Mouse (Mus musculus) kidney, adult 18-20 months (tissue): ENCODE results near the gene Traf2.
"Not testable (repeated sequence)": the region's sequence is repeated elsewhere in the genome, so short reads cannot be mapped to it uniquely, and the experiment has no call there.

ENCODE experiments used
- DNase-seq: peaks from one replicate; pipeline ENCODE4 v3.0.0; 2021

Gene Traf2

GRCm38 (mm10) chr2:25575432-25576027 lies 28.8 kb upstream of the Traf2 start:
- DNase-seq = peak; percentile 28

GRCm38 (mm10) chr2:25574579-25575431 lies 28.1 kb upstream of the Traf2 start, which contains the start of the genes Mamdc4 and Phpt1:
Gene Mamdc4, minus strand, starts transcription at chr2:25574845.
Gene Phpt1, minus strand, starts transcription at chr2:25575224.
- peak; percentile 99 for DNase-seq

- DNase-seq = no peak
These were observed 27.4 kb upstream of the Traf2 start for GRCm38 (mm10) chr2:25574136-25574535.

GRCm38 (mm10) chr2:25573068-25573467 lies 26.3 kb upstream of the Traf2 start:
- no peak for DNase-seq

GRCm38 (mm10) chr2:25571221-25571620 lies 24.5 kb upstream of the Traf2 start:
- DNase-seq = no peak

GRCm38 (mm10) chr2:25569323-25569722 lies 22.6 kb upstream of the Traf2 start:
- DNase-seq = no peak

- no peak for DNase-seq
These were observed 21.8 kb upstream of the Traf2 start for GRCm38 (mm10) chr2:25568473-25569019.

GRCm38 (mm10) chr2:25566558-25566957 lies 19.8 kb upstream of the Traf2 start:
- DNase-seq = no peak

- DNase-seq = no peak
These were observed 19.0 kb upstream of the Traf2 start for GRCm38 (mm10) chr2:25565741-25566140.

GRCm38 (mm10) chr2:25561946-25562345 lies 15.2 kb upstream of the Traf2 start:
- no peak for DNase-seq

- DNase-seq = no peak
These were observed 13.8 kb upstream of the Traf2 start for GRCm38 (mm10) chr2:25560551-25560950.

GRCm38 (mm10) chr2:25558774-25559173 lies 12.0 kb upstream of the Traf2 start:
- no peak for DNase-seq

GRCm38 (mm10) chr2:25557964-25558360 lies 11.2 kb upstream of the Traf2 start:
- peak; percentile 64 for DNase-seq

GRCm38 (mm10) chr2:25557221-25557963 lies 10.7 kb upstream of the Traf2 start, which contains the start of gene Edf1:
Gene Edf1, plus strand, starts transcription at chr2:25557847.
- DNase-seq = peak; percentile 94

- DNase-seq = no peak
These were observed 9.6 kb upstream of the Traf2 start for GRCm38 (mm10) chr2:25556296-25556695.

GRCm38 (mm10) chr2:25555479-25555878 lies 8.7 kb upstream of the Traf2 start:
- not testable (repeated sequence) for DNase-seq

GRCm38 (mm10) chr2:25553171-25553786 lies 6.5 kb upstream of the Traf2 start:
- DNase-seq = not testable (repeated sequence)

GRCm38 (mm10) chr2:25551186-25551585 lies 4.4 kb upstream of the Traf2 start:
- DNase-seq = peak; percentile 74

- DNase-seq = no peak
These were observed 2.6 kb upstream of the Traf2 start for GRCm38 (mm10) chr2:25549021-25549991.

GRCm38 (mm10) chr2:25545996-25546810 lies 537 bp downstream of the Traf2 start:
- DNase-seq = no peak
